ENCODE assay signal across 8 mouse cellular contexts in genomic region chr9:102643486-102644101, GRCm38 (mm10). TPM values are rescaled to one million over a fixed set of nuclear protein-coding genes. Genes with fewer than 3 reads are reported as not detected.
A peak's percentile ranks its signal among the peaks of the same experiment; 100 is the strongest.
DNase-seq lines count a peak whose midpoint lies in the region; ATAC-seq and TF ChIP-seq lines count a peak whose summit lies in the region.

No protein-coding gene starts in this region.

- 0 out of 2 replicates have a peak overlapping the region, but pooled peaks have one; percentile 4 for H3K9ac ChIP-seq in lung, embryonic 14.5 days

- peak; percentile 95 for ATAC-seq in lung, embryonic 14.5 days (ENCODE audit: insufficient read depth)

- TF ChIP-seq CTCF in lung, embryonic 14.5 days (IDR thresholded peaks at IDR 0.05; ENCODE audit: low read depth), result no peak

- 3% methylated on average over 10 of the region's 10 CpGs for WGBS in embryonic facial prominence, embryonic 10.5 days
- 6% methylated on average over 10 of the region's 10 CpGs for WGBS in lung, embryonic 14.5 days

- H3K4me3 ChIP-seq in embryonic facial prominence, embryonic 10.5 days, result peak overlapping the region; percentile 43
- no peak overlapping the region for H3K4me3 ChIP-seq in lung, embryonic 14.5 days (ENCODE audit: low read depth, low read length)

- peaks cover 62% of the 10 kb centered on the region for H3K4me1 ChIP-seq in embryonic facial prominence, embryonic 10.5 days
- H3K4me1 ChIP-seq in lung, embryonic 14.5 days (ENCODE audit: insufficient read depth), result peaks cover 33% of the 10 kb centered on the region

- no peaks in the 10 kb centered on the region for H3K9me3 ChIP-seq in embryonic facial prominence, embryonic 10.5 days
- H3K9me3 ChIP-seq in lung, embryonic 14.5 days (ENCODE audit: low read depth, low read length), result no peaks in the 10 kb centered on the region

- H3K27me3 ChIP-seq in embryonic facial prominence, embryonic 10.5 days (replicated peaks; ENCODE audit: low read depth, poor library complexity, severe bottlenecking), result no peaks in the 10 kb centered on the region
- no peaks in the 10 kb centered on the region for H3K27me3 ChIP-seq in lung, embryonic 14.5 days (ENCODE audit: insufficient read depth, low read length)

- H3K36me3 ChIP-seq in embryonic facial prominence, embryonic 10.5 days (replicated peaks), result no peaks in the 10 kb centered on the region
- no peaks in the 10 kb centered on the region for H3K36me3 ChIP-seq in lung, embryonic 14.5 days (ENCODE audit: insufficient read depth)

- peak overlapping the region; percentile 56 for H3K4me2 ChIP-seq in lung, embryonic 14.5 days

- peak; percentile 47 for DNase-seq in frontal cortex, postnatal 10 days (ENCODE audit: low spot score in 2 of 2)
- DNase-seq in frontal cortex, postnatal 36 days (ENCODE audit: low spot score in 2 of 2), result no peak
- DNase-seq in embryonic facial prominence, embryonic 10.5 days (ENCODE audit: low spot score), result peak; percentile 86
- peak; percentile 76 for DNase-seq in heart, adult 8-10 months (ENCODE audit: low spot score)
- peak; percentile 42 for DNase-seq in kidney, adult 18-20 months
- peak; percentile 96 for DNase-seq in lung, embryonic 14.5 days
- peak; percentile 80 for DNase-seq in retina, postnatal 1 day
- DNase-seq in T-cell, adult 2 months (ENCODE audit: low spot score), result no peak

- H3K27ac ChIP-seq in embryonic facial prominence, embryonic 10.5 days (replicated peaks), result peak overlapping the region; percentile 90
- peak overlapping the region; percentile 96 for H3K27ac ChIP-seq in lung, embryonic 14.5 days (ENCODE audit: low read depth)

RNA-seq across cellular contexts. Expression of gene Cep63, which starts 17.3 kb away (rescaled TPM):
- 53.4 and 56.2 TPM in 2 replicates for polyA plus RNA-seq in embryonic facial prominence, embryonic 10.5 days (2016; fragmentation: Nextera tagmentation; extraction: Ambion mirVana)
- 10 to 100 TPM; 50.0 to 63.2 (median 54.9) TPM for total RNA-seq in heart, adult 8-10 months (2022)
- polyA plus RNA-seq in lung, embryonic 14.5 days (2014; fragmentation: Nextera tagmentation; extraction: Ambion mirVana), result 44.2 and 47.5 TPM in 2 replicates

RNA-seq across cellular contexts. Expression of gene Anapc13, which starts 17.5 kb away (rescaled TPM):
- polyA plus RNA-seq in embryonic facial prominence, embryonic 10.5 days (2016; fragmentation: Nextera tagmentation; extraction: Ambion mirVana), result 146 and 164 TPM in 2 replicates
- total RNA-seq in heart, adult 8-10 months (2022), result 100 to 1,000 TPM; 342 to 434 (median 380) TPM
- 166 and 188 TPM in 2 replicates for polyA plus RNA-seq in lung, embryonic 14.5 days (2014; fragmentation: Nextera tagmentation; extraction: Ambion mirVana)

Comparison
In these comparisons a context has a peak if more than half of its experiments do, and no peak if none do; other contexts are left out.
1. DNase-seq: peak in frontal cortex, postnatal 10 days (2 of 2), embryonic facial prominence, embryonic 10.5 days (single experiment), heart, adult 8-10 months (single experiment), kidney, adult 18-20 months (single experiment), lung, embryonic 14.5 days (single experiment) and retina, postnatal 1 day (single experiment); none in frontal cortex, postnatal 36 days (0 of 2) and T-cell, adult 2 months (single experiment).